Mouse (Mus musculus): Measurements from ENCODE around the gene Fbxl17. TPM values are rescaled to one million over a fixed set of nuclear protein-coding genes. Genes with fewer than 3 reads are reported as not detected.

Fbxl17 gene
- polyA plus RNA-seq, 1 experiment from 2014 or later = 3.3 TPM

- no peak for ATAC-seq
- 58% methylated on average over 5 of the region's 5 CpGs for WGBS (ENCODE audit: insufficient replicate concordance)
- no peak for TF ChIP-seq EP300 (IDR thresholded peaks at IDR 0.05; ENCODE audit: low read depth)
- no peak for TF ChIP-seq CTCF (IDR thresholded peaks at IDR 0.05; ENCODE audit: low read depth)
These were observed 155.7 kb downstream of the Fbxl17 start for GRCm38 (mm10) chr17:63344101-63344500.

GRCm38 (mm10) chr17:63343076-63343475 lies 156.7 kb downstream of the Fbxl17 start:
- peaks cover 3% of the 10 kb centered on the region; the same call in 1 of the 2 replicates for H3K9me3 ChIP-seq (ENCODE audit: low read length)
- no peaks in the 10 kb centered on the region for H3K36me3 ChIP-seq (replicated peaks; ENCODE audit: insufficient read depth, low read length)
- TF ChIP-seq CTCF (IDR thresholded peaks at IDR 0.05; ENCODE audit: low read depth) (no peak), EP300 (IDR thresholded peaks at IDR 0.05; ENCODE audit: low read depth) (no peak)
- DNase-seq (no peak), ATAC-seq (no peak)
- WGBS (ENCODE audit: insufficient replicate concordance) = 69% methylated on average over 4 of the region's 4 CpGs
- H3K4me3 ChIP-seq (ENCODE audit: low read depth, low read length) = no peak overlapping the region
- no peaks in the 10 kb centered on the region for H3K4me1 ChIP-seq (ENCODE audit: insufficient read depth)
- no peak overlapping the region for H3K4me2 ChIP-seq (ENCODE audit: low read depth, low read length)
- no peak overlapping the region for H3K9ac ChIP-seq (replicated peaks)
- H3K27ac ChIP-seq (ENCODE audit: low read depth) = no peak overlapping the region
- H3K27me3 ChIP-seq (ENCODE audit: insufficient read depth, low read length) = no peaks in the 10 kb centered on the region

More at GRCm38 (mm10) chr17:63344101-63344500, 155.7 kb downstream of the Fbxl17 start:
- peaks cover 3% of the 10 kb centered on the region; the same call in 1 of the 2 replicates for H3K9me3 ChIP-seq (ENCODE audit: low read length)
- DNase-seq = no peak
- no peaks in the 10 kb centered on the region for H3K4me1 ChIP-seq (ENCODE audit: insufficient read depth)
- H3K9ac ChIP-seq (replicated peaks) = no peak overlapping the region
- no peaks in the 10 kb centered on the region for H3K27me3 ChIP-seq (ENCODE audit: insufficient read depth, low read length)
- H3K36me3 ChIP-seq (replicated peaks; ENCODE audit: insufficient read depth, low read length) = no peaks in the 10 kb centered on the region
- no peak overlapping the region for H3K27ac ChIP-seq (ENCODE audit: low read depth)
- H3K4me2 ChIP-seq (ENCODE audit: low read depth, low read length) = no peak overlapping the region
- H3K4me3 ChIP-seq (ENCODE audit: low read depth, low read length) = no peak overlapping the region

GRCm38 (mm10) chr17:63342440-63342839 lies 157.4 kb downstream of the Fbxl17 start:
- H3K4me2 ChIP-seq (ENCODE audit: low read depth, low read length) = no peak overlapping the region
- H3K27ac ChIP-seq (ENCODE audit: low read depth) = no peak overlapping the region
- H3K27me3 ChIP-seq (ENCODE audit: insufficient read depth, low read length) = no peaks in the 10 kb centered on the region
- peaks cover 3% of the 10 kb centered on the region; the same call in 1 of the 2 replicates for H3K9me3 ChIP-seq (ENCODE audit: low read length)
- 89% methylated on average over 11 of the region's 11 CpGs for WGBS (ENCODE audit: insufficient replicate concordance)
- no peak overlapping the region for H3K4me3 ChIP-seq (ENCODE audit: low read depth, low read length)
- no peaks in the 10 kb centered on the region for H3K4me1 ChIP-seq (ENCODE audit: insufficient read depth)
- H3K36me3 ChIP-seq (replicated peaks; ENCODE audit: insufficient read depth, low read length) = no peaks in the 10 kb centered on the region
- DNase-seq (no peak), ATAC-seq (no peak)
- no peak for TF ChIP-seq CTCF (IDR thresholded peaks at IDR 0.05; ENCODE audit: low read depth)
- TF ChIP-seq EP300 (IDR thresholded peaks at IDR 0.05; ENCODE audit: low read depth) = no peak
- H3K9ac ChIP-seq (replicated peaks) = no peak overlapping the region

GRCm38 (mm10) chr17:63341203-63341602 lies 158.6 kb downstream of the Fbxl17 start:
- H3K27me3 ChIP-seq (ENCODE audit: insufficient read depth, low read length) = no peaks in the 10 kb centered on the region
- DNase-seq (no peak), ATAC-seq (no peak)
- H3K27ac ChIP-seq (ENCODE audit: low read depth) = no peak overlapping the region
- H3K9me3 ChIP-seq (ENCODE audit: low read length) = no peaks in the 10 kb centered on the region; the same call in 1 of the 2 replicates
- H3K4me1 ChIP-seq (ENCODE audit: insufficient read depth) = no peaks in the 10 kb centered on the region
- WGBS (ENCODE audit: insufficient replicate concordance) = 71% methylated on average over 3 of the region's 3 CpGs
- H3K9ac ChIP-seq (replicated peaks) = no peak overlapping the region
- TF ChIP-seq CTCF (IDR thresholded peaks at IDR 0.05; ENCODE audit: low read depth) = no peak
- H3K4me2 ChIP-seq (ENCODE audit: low read depth, low read length) = no peak overlapping the region
- no peak overlapping the region for H3K4me3 ChIP-seq (ENCODE audit: low read depth, low read length)
- H3K36me3 ChIP-seq (replicated peaks; ENCODE audit: insufficient read depth, low read length) = no peaks in the 10 kb centered on the region

- no peak for DNase-seq
- no peak overlapping the region for H3K9ac ChIP-seq (replicated peaks)
- peak; percentile 62 for ATAC-seq
- no peak overlapping the region for H3K4me3 ChIP-seq (ENCODE audit: low read depth, low read length)
- H3K4me2 ChIP-seq (ENCODE audit: low read depth, low read length) = no peak overlapping the region
- TF ChIP-seq EP300 (IDR thresholded peaks at IDR 0.05; ENCODE audit: low read depth) (no peak), CTCF (IDR thresholded peaks at IDR 0.05; ENCODE audit: low read depth) (no peak)
- H3K27ac ChIP-seq (ENCODE audit: low read depth) = no peak overlapping the region
- H3K4me1 ChIP-seq (ENCODE audit: insufficient read depth) = no peaks in the 10 kb centered on the region
- no peaks in the 10 kb centered on the region for H3K9me3 ChIP-seq (ENCODE audit: low read length)
- no peaks in the 10 kb centered on the region for H3K36me3 ChIP-seq (replicated peaks; ENCODE audit: insufficient read depth, low read length)
- 55% methylated on average over 2 of the region's 2 CpGs for WGBS (ENCODE audit: insufficient replicate concordance)
- H3K27me3 ChIP-seq (ENCODE audit: insufficient read depth, low read length) = no peaks in the 10 kb centered on the region
These were observed 170.9 kb downstream of the Fbxl17 start for GRCm38 (mm10) chr17:63328888-63329287.

- DNase-seq (no peak), ATAC-seq (no peak)
- TF ChIP-seq CTCF (IDR thresholded peaks at IDR 0.05; ENCODE audit: low read depth) = no peak
- TF ChIP-seq EP300 (IDR thresholded peaks at IDR 0.05; ENCODE audit: low read depth) = no peak
- 84% methylated on average over 5 of the region's 5 CpGs for whole genome bisulfite sequencing (ENCODE audit: insufficient replicate concordance)
- Histone ChIP-seq H3K4me2 (ENCODE audit: low read depth, low read length) (no peak overlapping the region), H3K9me3 (ENCODE audit: low read length) (no peaks in the 10 kb centered on the region), H3K9ac (replicated peaks) (no peak overlapping the region), H3K4me1 (ENCODE audit: insufficient read depth) (peaks cover 5% of the 10 kb centered on the region; the same call in 1 of the 2 replicates), H3K27me3 (ENCODE audit: insufficient read depth, low read length) (no peaks in the 10 kb centered on the region), H3K4me3 (ENCODE audit: low read depth, low read length) (no peak overlapping the region), H3K27ac (ENCODE audit: low read depth) (no peak overlapping the region), H3K36me3 (replicated peaks; ENCODE audit: insufficient read depth, low read length) (no peaks in the 10 kb centered on the region)
These were observed 173.6 kb downstream of the Fbxl17 start for GRCm38 (mm10) chr17:63326227-63326626.

GRCm38 (mm10) chr17:63324672-63325071 lies 175.1 kb downstream of the Fbxl17 start:
- ATAC-seq (no peak), DNase-seq (no peak)
- Histone ChIP-seq H3K9ac (replicated peaks) (no peak overlapping the region), H3K27me3 (ENCODE audit: insufficient read depth, low read length) (no peaks in the 10 kb centered on the region), H3K36me3 (replicated peaks; ENCODE audit: insufficient read depth, low read length) (no peaks in the 10 kb centered on the region), H3K4me1 (ENCODE audit: insufficient read depth) (peaks cover 9% of the 10 kb centered on the region; the same call in 1 of the 2 replicates), H3K4me3 (ENCODE audit: low read depth, low read length) (no peak overlapping the region), H3K4me2 (ENCODE audit: low read depth, low read length) (no peak overlapping the region), H3K9me3 (ENCODE audit: low read length) (no peaks in the 10 kb centered on the region), H3K27ac (ENCODE audit: low read depth) (no peak overlapping the region)
- TF ChIP-seq CTCF (IDR thresholded peaks at IDR 0.05; ENCODE audit: low read depth) (no peak), EP300 (IDR thresholded peaks at IDR 0.05; ENCODE audit: low read depth) (no peak)
- WGBS (ENCODE audit: insufficient replicate concordance) = 77% methylated on average over 2 of the region's 2 CpGs
